Mouse (Mus musculus): ENCODE results near the gene Gm45902. TPM values are rescaled to one million over a fixed set of nuclear protein-coding genes. Genes with fewer than 3 reads are reported as not detected.

Gm45902 gene
- 10.7 TPM in 2 replicates for polyA plus RNA-seq (2016; fragmentation: Nextera tagmentation; extraction: Ambion mirVana)

- H3K4me3 ChIP-seq, result peak within 1 kb of the TSS; percentile 92
- no peaks in the 10 kb centered on the region for H3K27me3 ChIP-seq (replicated peaks; ENCODE audit: low read depth, poor library complexity, severe bottlenecking)
- peaks cover 32% of the 10 kb centered on the region for H3K36me3 ChIP-seq (replicated peaks)
- H3K9me3 ChIP-seq, result no peaks in the 10 kb centered on the region
- under 1% methylated on average over 60 of the region's 60 CpGs for WGBS
- peak; percentile 96 for DNase-seq (ENCODE audit: low spot score)
- H3K27ac ChIP-seq (replicated peaks), result peak within 1 kb of the TSS; percentile 93
- H3K4me1 ChIP-seq, result peaks cover 18% of the 10 kb centered on the region
These were observed at the start of gene Gm45902, which contains the start of the genes Hspa14 and Cdnf for GRCm38 (mm10) chr2:3512552-3513454. Gene Gm45902 (minus strand): TSS chr2:3512790. Gene Hspa14 (minus strand): TSS chr2:3512814. Gene Cdnf (plus strand): TSS chr2:3513030.

DNA sequence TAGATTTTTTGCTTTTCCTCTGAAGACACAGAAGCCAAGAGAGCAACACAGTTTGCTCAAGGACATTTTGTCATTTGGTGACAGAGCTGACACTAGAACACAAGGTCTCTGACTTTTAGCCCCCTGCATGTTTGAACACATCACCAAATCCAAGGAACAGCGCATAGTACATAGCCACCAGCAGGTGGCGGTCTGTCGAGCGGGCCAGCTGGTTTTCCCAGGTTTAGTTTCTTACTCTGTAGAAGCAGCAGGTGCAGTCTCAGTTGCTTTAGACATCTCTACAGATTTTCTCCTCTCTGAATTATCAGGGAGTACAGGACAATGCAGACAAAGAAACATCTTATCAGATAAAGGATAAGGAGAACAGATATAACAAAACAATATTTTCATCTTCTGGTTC lies 34.0 kb upstream of the Gm45902 start:
- peak; percentile 62 for DNase-seq (ENCODE audit: low spot score)
- H3K27me3 ChIP-seq (replicated peaks; ENCODE audit: low read depth, poor library complexity, severe bottlenecking), result no peaks in the 10 kb centered on the region
- no peak overlapping the region for H3K4me3 ChIP-seq
- no peaks in the 10 kb centered on the region for H3K9me3 ChIP-seq
- no peak overlapping the region for H3K27ac ChIP-seq (replicated peaks)
- WGBS, result 2% methylated on average over 4 of the region's 4 CpGs
- H3K4me1 ChIP-seq, result no peaks in the 10 kb centered on the region
- no peaks in the 10 kb centered on the region for H3K36me3 ChIP-seq (replicated peaks)

- no peak overlapping the region for H3K27ac ChIP-seq (replicated peaks)
- 85% methylated on average over 2 of the region's 2 CpGs for WGBS
These were observed 33.5 kb upstream of the Gm45902 start for GRCm38 (mm10) chr2:3546055-3546454.

GRCm38 (mm10) chr2:3541307-3542079 lies 28.9 kb upstream of the Gm45902 start:
- Histone ChIP-seq H3K27me3 (replicated peaks; ENCODE audit: low read depth, poor library complexity, severe bottlenecking) (no peaks in the 10 kb centered on the region), H3K4me1 (no peaks in the 10 kb centered on the region), H3K9me3 (no peaks in the 10 kb centered on the region), H3K27ac (replicated peaks) (no peak overlapping the region), H3K36me3 (replicated peaks) (no peaks in the 10 kb centered on the region), H3K4me3 (no peak overlapping the region)
- WGBS, result 76% methylated on average over 9 of the region's 9 CpGs
- DNase-seq (ENCODE audit: low spot score), result no peak

More at GRCm38 (mm10) chr2:3546055-3546454, 33.5 kb upstream of the Gm45902 start:
- Histone ChIP-seq H3K4me1 (no peaks in the 10 kb centered on the region), H3K4me3 (no peak overlapping the region), H3K27me3 (replicated peaks; ENCODE audit: low read depth, poor library complexity, severe bottlenecking) (no peaks in the 10 kb centered on the region), H3K9me3 (no peaks in the 10 kb centered on the region), H3K36me3 (replicated peaks) (no peaks in the 10 kb centered on the region)
- no peak for DNase-seq (ENCODE audit: low spot score)

DNA sequence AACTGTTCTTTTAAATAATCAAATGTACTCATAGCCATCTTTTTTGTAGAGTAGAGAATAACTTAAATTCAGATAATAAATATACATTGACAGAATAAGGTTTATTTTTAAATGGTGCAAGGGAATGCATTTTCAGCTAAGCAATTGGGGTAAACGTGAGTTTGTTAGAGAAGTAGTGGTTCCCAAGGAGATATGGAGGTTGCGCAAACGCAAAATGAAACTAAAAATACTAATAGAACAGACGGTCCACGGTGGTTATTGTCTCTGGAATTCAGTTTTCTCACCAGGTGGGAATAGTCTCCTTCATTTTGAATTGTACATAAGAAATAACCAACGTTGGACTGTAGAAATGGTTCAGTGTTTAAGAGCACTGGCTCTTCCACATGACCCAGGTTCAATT lies 13.7 kb upstream of the Gm45902 start:
- no peaks in the 10 kb centered on the region for H3K27me3 ChIP-seq (replicated peaks; ENCODE audit: low read depth, poor library complexity, severe bottlenecking)
- H3K4me1 ChIP-seq, result no peaks in the 10 kb centered on the region
- H3K27ac ChIP-seq (replicated peaks), result no peak overlapping the region
- WGBS, result 82% methylated on average over 6 of the region's 6 CpGs
- no peaks in the 10 kb centered on the region for H3K36me3 ChIP-seq (replicated peaks)
- no peak for DNase-seq (ENCODE audit: low spot score)
- H3K9me3 ChIP-seq, result no peaks in the 10 kb centered on the region
- H3K4me3 ChIP-seq, result no peak overlapping the region

- no peaks in the 10 kb centered on the region for H3K9me3 ChIP-seq
- DNase-seq (ENCODE audit: low spot score), result no peak
- no peaks in the 10 kb centered on the region for H3K27me3 ChIP-seq (replicated peaks; ENCODE audit: low read depth, poor library complexity, severe bottlenecking)
- WGBS, result 89% methylated on average over 4 of the region's 4 CpGs
- no peaks in the 10 kb centered on the region for H3K36me3 ChIP-seq (replicated peaks)
- no peak overlapping the region for H3K27ac ChIP-seq (replicated peaks)
- no peak overlapping the region for H3K4me3 ChIP-seq
- no peaks in the 10 kb centered on the region for H3K4me1 ChIP-seq
These were observed 10.0 kb upstream of the Gm45902 start for GRCm38 (mm10) chr2:3522558-3522957.

GRCm38 (mm10) chr2:3512076-3512475 lies 514 bp downstream of the Gm45902 start:
- Histone ChIP-seq H3K9me3 (no peaks in the 10 kb centered on the region), H3K36me3 (replicated peaks) (peaks cover 40% of the 10 kb centered on the region), H3K27me3 (replicated peaks; ENCODE audit: low read depth, poor library complexity, severe bottlenecking) (no peaks in the 10 kb centered on the region), H3K27ac (replicated peaks) (peak overlapping the region; percentile 93), H3K4me1 (peaks cover 18% of the 10 kb centered on the region), H3K4me3 (peak overlapping the region; percentile 92)
- DNase-seq (ENCODE audit: low spot score), result peak; percentile 65
- under 1% methylated on average over 15 of the region's 15 CpGs for WGBS

- Histone ChIP-seq H3K27ac (replicated peaks) (no peak overlapping the region), H3K36me3 (replicated peaks) (peaks cover 88% of the 10 kb centered on the region), H3K9me3 (no peaks in the 10 kb centered on the region), H3K27me3 (replicated peaks; ENCODE audit: low read depth, poor library complexity, severe bottlenecking) (no peaks in the 10 kb centered on the region), H3K4me1 (no peaks in the 10 kb centered on the region), H3K4me3 (no peak overlapping the region)
- WGBS, result 95% methylated on average over 5 of the region's 5 CpGs
- DNase-seq (ENCODE audit: low spot score), result no peak
These were observed 11.7 kb downstream of the Gm45902 start for GRCm38 (mm10) chr2:3500886-3501285.

DNA sequence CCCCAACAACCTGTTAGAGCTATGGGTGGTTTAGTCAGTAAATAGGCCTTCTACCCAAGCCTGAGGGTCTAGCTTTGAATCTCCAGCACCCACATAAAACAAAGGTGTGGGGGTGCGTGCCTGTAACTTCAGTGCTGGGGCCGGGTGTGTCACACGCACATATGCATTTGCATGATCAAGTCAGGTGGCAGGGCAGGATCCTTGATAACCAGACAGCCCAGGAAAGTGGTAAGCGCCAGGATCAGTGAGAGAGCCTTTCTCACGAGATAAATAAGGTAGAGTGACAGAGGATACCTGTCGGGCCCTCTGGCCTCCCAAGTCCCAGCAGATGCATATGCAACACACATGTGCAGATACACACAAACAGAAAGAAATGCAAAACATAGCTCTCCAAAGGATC lies 13.0 kb downstream of the Gm45902 start:
- H3K36me3 ChIP-seq (replicated peaks), result peaks cover 87% of the 10 kb centered on the region
- H3K4me1 ChIP-seq, result no peaks in the 10 kb centered on the region
- H3K4me3 ChIP-seq, result no peak overlapping the region
- H3K27me3 ChIP-seq (replicated peaks; ENCODE audit: low read depth, poor library complexity, severe bottlenecking), result no peaks in the 10 kb centered on the region
- no peak overlapping the region for H3K27ac ChIP-seq (replicated peaks)
- no peaks in the 10 kb centered on the region for H3K9me3 ChIP-seq
- WGBS, result 96% methylated on average over 6 of the region's 6 CpGs
- no peak for DNase-seq (ENCODE audit: low spot score)

DNA sequence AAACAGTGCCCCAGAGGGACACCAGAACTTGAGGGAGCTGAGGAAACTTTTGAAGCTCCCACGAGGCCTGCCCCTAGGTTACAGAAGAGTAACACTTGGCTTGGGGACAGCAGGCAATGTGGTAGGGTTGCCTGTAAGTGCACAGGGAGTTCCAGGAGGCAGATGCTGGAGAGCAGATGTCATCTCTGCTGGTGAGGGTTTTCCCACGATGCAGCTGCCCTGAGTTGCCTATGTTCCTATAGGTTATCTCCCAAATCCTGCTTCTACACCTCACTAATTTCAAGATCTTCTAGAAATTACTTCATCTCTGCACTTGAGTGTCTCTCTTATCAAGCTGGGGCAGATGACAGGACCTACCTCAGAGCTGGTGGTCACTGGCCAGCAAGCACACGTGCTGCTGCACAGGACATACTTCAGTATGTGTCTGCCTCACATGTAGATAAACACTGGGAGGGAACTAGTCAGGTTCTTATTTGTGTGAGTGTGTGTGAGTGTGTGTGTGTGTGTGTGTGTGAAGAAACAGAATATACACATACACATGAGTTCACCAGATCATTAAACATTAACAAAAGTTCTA lies 18.7 kb downstream of the Gm45902 start:
- WGBS, result 89% methylated on average over 3 of the region's 3 CpGs
- Histone ChIP-seq H3K36me3 (replicated peaks) (peaks cover 94% of the 10 kb centered on the region), H3K27ac (replicated peaks) (no peak overlapping the region), H3K4me1 (no peaks in the 10 kb centered on the region), H3K27me3 (replicated peaks; ENCODE audit: low read depth, poor library complexity, severe bottlenecking) (no peaks in the 10 kb centered on the region), H3K9me3 (no peaks in the 10 kb centered on the region), H3K4me3 (no peak overlapping the region)
- no peak for DNase-seq (ENCODE audit: low spot score)

DNA sequence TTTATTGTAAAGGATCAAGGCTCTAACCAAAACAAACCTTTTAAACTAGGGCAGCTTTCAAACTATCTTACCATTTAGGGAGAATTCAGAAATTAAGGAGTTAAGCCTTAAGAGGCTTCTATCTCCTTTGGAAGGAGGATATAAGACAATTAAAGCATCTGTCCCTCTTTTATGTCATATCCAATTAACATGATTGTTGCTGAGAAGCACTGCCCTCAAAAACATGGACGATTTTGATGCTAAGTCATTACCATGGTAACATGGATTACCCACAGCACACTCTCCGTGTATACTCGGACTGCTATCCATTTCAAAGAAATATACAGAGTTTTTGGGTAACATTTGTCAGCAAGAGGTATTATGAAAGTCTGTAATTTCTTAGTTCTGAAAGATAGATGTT lies 22.8 kb downstream of the Gm45902 start:
- DNase-seq (ENCODE audit: low spot score), result no peak
- 92% methylated on average over 3 of the region's 3 CpGs for WGBS
- Histone ChIP-seq H3K9me3 (no peaks in the 10 kb centered on the region), H3K36me3 (replicated peaks) (peaks cover 59% of the 10 kb centered on the region), H3K27me3 (replicated peaks; ENCODE audit: low read depth, poor library complexity, severe bottlenecking) (no peaks in the 10 kb centered on the region), H3K4me1 (no peaks in the 10 kb centered on the region), H3K27ac (replicated peaks) (no peak overlapping the region), H3K4me3 (no peak overlapping the region)

DNA sequence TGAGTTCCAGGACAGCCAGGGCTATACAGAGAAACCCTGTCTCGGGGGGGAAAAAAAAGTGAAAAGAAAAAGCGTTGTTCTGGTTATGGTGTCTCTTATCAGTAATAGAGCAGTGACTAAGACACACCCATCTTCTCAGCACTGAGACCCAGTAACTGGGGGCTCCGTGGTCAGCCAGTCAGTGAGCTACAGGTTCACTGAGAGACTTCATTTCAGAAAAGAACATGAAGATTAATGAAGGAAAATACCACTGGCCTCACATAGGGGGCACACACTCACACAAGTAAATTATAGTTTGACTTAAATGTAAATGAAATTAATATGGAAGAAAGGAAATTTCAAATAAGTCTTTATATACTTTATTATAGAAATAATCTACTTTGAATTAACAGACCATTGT lies 32.4 kb downstream of the Gm45902 start:
- DNase-seq (ENCODE audit: low spot score), result no peak
- Histone ChIP-seq H3K9me3 (no peaks in the 10 kb centered on the region), H3K4me1 (peaks cover 6% of the 10 kb centered on the region), H3K36me3 (replicated peaks) (no peaks in the 10 kb centered on the region), H3K27ac (replicated peaks) (no peak overlapping the region), H3K27me3 (replicated peaks; ENCODE audit: low read depth, poor library complexity, severe bottlenecking) (no peaks in the 10 kb centered on the region), H3K4me3 (no peak overlapping the region)
- WGBS, result 88% methylated on average over 3 of the region's 3 CpGs
